Mouse (Mus musculus) lung, adult 2 months (tissue): Measurements from ENCODE around the gene Olig2.

Experiments
- CTCF ChIP-seq: fragments of 200-500 bp; IDR thresholded peaks from 2 replicates; pipeline ENCODE4 v1.5.1; 2011; ENCODE audit warnings: mild to moderate bottlenecking, low read length, control low read depth; ENCODE audit not compliant: insufficient read depth
- POLR2A ChIP-seq: fragments of 200-500 bp; IDR thresholded peaks from 2 replicates; pipeline ENCODE4 v1.6.1; 2011; ENCODE audit warnings: low read depth, mild to moderate bottlenecking, control low read depth, low read length, borderline replicate concordance; ENCODE audit errors: extremely low read depth

DNA sequence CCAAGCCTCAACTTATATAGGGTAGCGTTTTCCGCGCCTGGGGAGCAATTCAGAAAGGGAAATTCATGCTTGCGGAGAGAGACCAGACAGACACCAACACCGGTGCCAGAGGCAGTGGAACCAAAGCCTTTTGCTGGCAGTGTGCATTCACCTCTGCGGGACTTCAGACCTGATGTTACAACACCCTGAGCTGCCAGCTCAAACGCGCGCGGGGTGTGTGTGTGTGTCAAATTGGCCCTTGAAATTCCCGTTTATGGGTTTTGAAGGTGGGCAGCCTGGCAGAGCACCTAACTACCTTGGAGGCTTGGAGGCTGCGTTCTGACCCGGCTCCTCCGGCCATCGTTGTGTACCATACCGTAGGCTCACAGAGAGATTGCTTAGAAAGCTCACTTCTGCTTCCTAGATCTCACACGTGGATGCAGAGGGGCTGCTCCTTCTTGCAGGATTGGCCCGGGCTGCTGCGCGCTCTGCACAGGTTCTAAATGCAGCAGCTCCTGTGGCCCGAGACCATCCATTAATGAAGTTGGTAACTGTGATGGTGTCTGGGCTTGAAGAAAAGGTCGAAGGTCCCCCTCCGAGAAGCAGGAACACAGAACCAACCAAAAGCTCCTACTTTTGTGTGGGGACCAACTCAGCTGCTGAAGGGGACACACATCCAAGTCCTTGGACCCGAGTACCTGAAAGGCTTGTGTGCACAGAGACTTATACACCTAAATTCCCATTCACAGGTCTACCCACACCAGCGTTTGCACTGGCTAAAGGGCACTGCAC lies 7.4 kb downstream of the Olig2 start:
- no peak for TF ChIP-seq CTCF
- TF ChIP-seq POLR2A = no peak
